Mouse (Mus musculus) adrenal gland (tissue): Measurements from ENCODE around the gene Bmp15.

Experiments
- intact Hi-C: fragments of 180-260 bp; cut with DNase I; formaldehyde crosslinking; loops from one replicate; pipeline ENCODE4 v1.15.1; 2025
- long read RNA-seq, 2 experiments: library from polyadenylated mRNA; unstranded; transcript quantifications; one replicate each; pipeline ENCODE4 v2.0.0; 2020; ENCODE audit warnings: borderline replicate concordance in 1 of 2; ENCODE audit not compliant: insufficient replicate concordance in 1 of 2

Bmp15 gene
- long read RNA-seq, experiment 1 = 0 reads
- long read RNA-seq, experiment 2, partial matches to known transcripts = 0 of 1 reads
- long read RNA-seq, experiment 2, other reads (novel, unspliced or antisense) = 0 of 1 reads

- intact Hi-C loops = loop anchor here (5.0 kb wide), 2 partner anchors 157 to 202 kb away; no protein-coding TSS in a partner anchor
Observed at GRCm38 (mm10) chrX:6320621-6321020, at the start of gene Bmp15. Bmp15 (minus strand) TSS chrX:6320721.

- intact Hi-C loops = no loop called here
Observed at GRCm38 (mm10) chrX:6368822-6369221, 48.3 kb upstream of the Bmp15 start.

GRCm38 (mm10) chrX:6357503-6358114 lies 37.1 kb upstream of the Bmp15 start:
- intact Hi-C loops = no loop called here

GRCm38 (mm10) chrX:6356876-6357275 lies 36.4 kb upstream of the Bmp15 start:
- intact Hi-C loops = no loop called here

- intact Hi-C loops = no loop called here
Observed at GRCm38 (mm10) chrX:6345273-6345959, 24.9 kb upstream of the Bmp15 start.

GRCm38 (mm10) chrX:6324056-6324455 lies 3.5 kb upstream of the Bmp15 start:
- intact Hi-C loops = loop anchor here (5.0 kb wide), 2 partner anchors 153 to 198 kb away; no protein-coding TSS in a partner anchor

GRCm38 (mm10) chrX:6317747-6318146 lies 2.8 kb downstream of the Bmp15 start:
- intact Hi-C loops = no loop called here
